ENCODE assay signal across 1 mouse cellular context in the genomic region with DNA sequence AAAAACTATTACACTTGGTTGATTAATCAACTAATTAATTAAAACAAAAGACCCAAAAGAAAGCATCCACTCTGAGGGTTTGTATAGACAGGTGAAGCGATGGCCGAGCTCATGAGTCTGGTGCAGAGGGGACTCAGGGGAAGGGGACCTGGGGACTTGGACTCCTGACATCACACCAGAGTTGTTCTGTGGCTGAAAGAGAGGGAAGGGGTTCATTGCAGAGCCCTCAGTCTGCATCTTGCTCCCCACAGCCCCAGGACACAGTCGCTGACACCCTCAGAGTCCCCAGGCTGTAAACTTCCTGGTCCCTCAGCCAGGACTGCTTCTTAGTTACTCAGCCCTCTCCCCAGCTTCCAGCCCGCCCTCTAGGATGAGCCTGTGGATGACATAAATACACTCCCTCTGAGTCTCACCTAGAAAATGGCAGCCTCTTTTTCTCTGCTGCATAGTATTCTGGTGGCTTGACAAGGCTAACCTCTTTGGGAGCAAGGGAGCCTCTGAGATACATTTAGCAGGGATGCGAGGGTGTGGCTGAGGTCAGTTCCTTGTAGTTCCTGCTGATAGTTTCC.
TF ChIP-seq lines count a peak whose summit lies in the region.

No protein-coding gene starts in this region.

TF ChIP-seq in CH12.LX, 34 proteins besides CTCF, POLR2A, EP300 and RAD21:
- TF ChIP-seq MYC (IDR thresholded peaks at IDR 0.05; ENCODE audit: low read depth, low read length) (no peak), UBTF (IDR thresholded peaks at IDR 0.05; ENCODE audit: low read depth, low read length) (no peak)
